Mouse (Mus musculus): ENCODE data around the gene Mdm2. TPM values are rescaled to one million over a fixed set of nuclear protein-coding genes. Genes with fewer than 3 reads are reported as not detected.

The Mdm2 gene
- polyA plus RNA-seq, 1 experiment from 2014 or later = 56.0 TPM

DNA sequence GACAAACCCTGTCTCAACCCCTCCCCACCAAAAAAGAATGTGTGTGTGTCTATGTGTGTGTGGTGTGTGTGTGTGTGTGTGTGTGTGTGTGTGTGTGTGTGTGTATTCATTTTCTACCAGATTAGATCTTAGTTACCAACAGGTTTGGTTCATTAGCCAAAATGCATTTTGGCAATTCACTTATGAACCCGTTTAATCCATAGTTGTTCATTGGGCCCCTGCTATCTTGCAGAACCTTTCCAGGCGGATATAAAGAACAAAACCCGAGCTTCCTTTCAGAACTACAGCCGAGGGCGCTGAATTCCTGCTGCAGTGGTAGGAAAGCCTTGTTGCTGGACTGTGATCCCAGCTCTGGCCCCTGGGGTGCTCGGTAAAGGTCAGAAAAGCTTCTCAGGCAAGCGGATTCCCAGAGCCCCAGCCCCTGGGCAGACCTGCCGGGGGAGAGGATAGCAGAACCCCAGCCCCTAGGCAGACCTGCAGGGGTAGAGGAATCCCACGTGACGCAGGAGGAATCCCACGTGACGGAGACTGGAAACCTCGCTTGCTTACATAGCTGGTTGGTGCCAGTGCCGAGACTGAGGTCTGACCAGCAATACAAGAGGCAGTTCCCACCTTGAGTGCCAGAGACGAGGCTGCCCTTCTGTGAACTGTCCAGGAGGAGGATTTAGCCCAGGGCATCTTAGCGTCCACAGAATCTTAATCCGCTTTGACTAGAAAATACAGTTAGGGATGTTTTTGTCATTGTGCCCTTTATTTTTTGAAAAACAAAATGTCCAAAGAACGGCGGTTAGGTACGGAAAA, 69.0 kb downstream of the Mdm2 start:
- no peak overlapping the region for H3K9ac ChIP-seq (ENCODE audit: low read depth, low read length)
- no peak for DNase-seq (ENCODE audit: low spot score)

DNA sequence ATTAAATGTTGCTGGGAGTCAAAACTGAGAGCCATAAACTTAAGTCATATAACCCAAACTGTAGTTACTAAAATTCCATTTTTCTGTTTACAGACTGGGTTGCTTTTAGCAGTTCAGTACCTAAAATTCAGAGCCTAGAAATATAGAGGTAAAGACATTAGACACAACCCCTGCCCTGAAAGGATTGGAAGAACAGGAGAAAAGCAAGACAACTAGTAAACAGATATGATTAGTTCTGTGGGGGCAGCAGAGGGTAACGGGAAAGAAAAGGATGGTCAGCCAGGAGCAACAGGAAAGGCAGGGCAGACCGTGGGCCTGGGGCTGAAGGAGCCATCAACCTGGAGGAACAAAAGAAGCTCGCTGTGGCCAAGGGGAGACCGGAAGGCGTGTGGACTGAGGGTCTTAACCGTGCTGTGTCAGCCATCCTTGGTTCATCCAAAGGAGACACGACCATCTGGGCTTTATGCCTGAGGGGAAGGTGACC, 69.9 kb downstream of the Mdm2 start:
- Histone ChIP-seq H3K9me3 (ENCODE audit: control insufficient read depth, low read length) (no peaks in the 10 kb centered on the region), H3K4me1 (replicated peaks; ENCODE audit: control insufficient read depth, insufficient read depth, low read length) (peaks cover 11% of the 10 kb centered on the region; the same call in 1 of the 2 replicates), H3K27me3 (replicated peaks; ENCODE audit: control insufficient read depth, insufficient read depth, low read length) (no peaks in the 10 kb centered on the region), H3K36me3 (ENCODE audit: control insufficient read depth, insufficient read depth, low read length) (no peaks in the 10 kb centered on the region), H3K4me3 (ENCODE audit: low read depth, low read length) (no peak overlapping the region), H3K4me2 (no peak overlapping the region), H3K9ac (ENCODE audit: low read depth, low read length) (no peak overlapping the region), H3K27ac (ENCODE audit: low read depth, low read length) (no peak overlapping the region)
- ATAC-seq (replicated peaks; ENCODE audit: low FRiP score) (no peak), DNase-seq (ENCODE audit: low spot score) (no peak)
- 66% methylated on average over 7 of the region's 7 CpGs for WGBS

More for the DNA sequence above, 69.0 kb downstream of the Mdm2 start:
- ATAC-seq (replicated peaks; ENCODE audit: low FRiP score) = peak; percentile 23; the same call in 1 of the 2 replicates
- H3K9me3 ChIP-seq (ENCODE audit: control insufficient read depth, low read length) = no peaks in the 10 kb centered on the region
- H3K4me1 ChIP-seq (replicated peaks; ENCODE audit: control insufficient read depth, insufficient read depth, low read length) = peaks cover 11% of the 10 kb centered on the region; the same call in 1 of the 2 replicates
- no peaks in the 10 kb centered on the region for H3K36me3 ChIP-seq (ENCODE audit: control insufficient read depth, insufficient read depth, low read length)
- WGBS = 64% methylated on average over 20 of the region's 20 CpGs
- H3K4me3 ChIP-seq (ENCODE audit: low read depth, low read length) = no peak overlapping the region
- H3K27ac ChIP-seq (ENCODE audit: low read depth, low read length) = no peak overlapping the region
- H3K27me3 ChIP-seq (replicated peaks; ENCODE audit: control insufficient read depth, insufficient read depth, low read length) = no peaks in the 10 kb centered on the region
- H3K4me2 ChIP-seq = no peak overlapping the region

DNA sequence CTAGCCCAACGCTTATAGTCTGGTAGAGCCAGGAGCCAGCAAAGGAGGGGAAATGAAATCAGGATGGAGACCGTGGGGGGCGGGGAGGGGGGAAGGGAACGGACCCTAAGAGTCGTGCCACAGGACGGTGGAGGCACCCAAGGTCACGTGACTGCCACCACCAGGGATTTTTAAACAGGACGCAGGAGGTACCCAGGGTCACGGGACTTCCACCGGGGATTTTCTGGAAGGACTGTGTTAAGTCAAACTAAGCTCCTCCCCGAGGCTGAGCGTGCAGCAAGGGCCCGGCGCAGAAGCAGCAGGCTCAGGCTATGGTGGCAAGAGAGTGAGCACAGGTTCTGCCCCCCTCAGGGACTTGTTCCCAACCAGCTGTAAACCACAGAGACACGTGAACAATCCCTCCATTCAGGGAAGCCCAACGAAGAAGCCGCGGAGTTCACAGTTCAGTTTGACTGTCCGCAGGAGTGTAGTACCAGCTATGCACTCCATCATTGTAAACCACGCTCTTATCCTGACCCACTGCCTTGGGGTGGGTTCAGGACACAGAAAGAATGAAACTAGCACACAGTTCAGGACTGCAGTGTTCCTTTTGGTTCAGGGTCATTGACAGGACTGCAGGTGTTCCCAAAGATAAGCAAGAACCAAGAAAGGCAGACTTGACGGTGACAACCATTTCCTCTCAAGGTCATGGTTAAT, 70.5 kb downstream of the Mdm2 start:
- H3K27me3 ChIP-seq (replicated peaks; ENCODE audit: control insufficient read depth, insufficient read depth, low read length) = no peaks in the 10 kb centered on the region
- H3K9me3 ChIP-seq (ENCODE audit: control insufficient read depth, low read length) = no peaks in the 10 kb centered on the region
- no peaks in the 10 kb centered on the region for H3K36me3 ChIP-seq (ENCODE audit: control insufficient read depth, insufficient read depth, low read length)
- no peak overlapping the region for H3K4me3 ChIP-seq (ENCODE audit: low read depth, low read length)
- H3K4me1 ChIP-seq (replicated peaks; ENCODE audit: control insufficient read depth, insufficient read depth, low read length) = peaks cover 11% of the 10 kb centered on the region; the same call in 1 of the 2 replicates
- H3K27ac ChIP-seq (ENCODE audit: low read depth, low read length) = no peak overlapping the region
- no peak for DNase-seq (ENCODE audit: low spot score)
- H3K4me2 ChIP-seq = peak overlapping the region; percentile 54
- no peak overlapping the region for H3K9ac ChIP-seq (ENCODE audit: low read depth, low read length)
- peak; percentile 47 for ATAC-seq (replicated peaks; ENCODE audit: low FRiP score)
- 34% methylated on average over 21 of the region's 21 CpGs for WGBS

DNA sequence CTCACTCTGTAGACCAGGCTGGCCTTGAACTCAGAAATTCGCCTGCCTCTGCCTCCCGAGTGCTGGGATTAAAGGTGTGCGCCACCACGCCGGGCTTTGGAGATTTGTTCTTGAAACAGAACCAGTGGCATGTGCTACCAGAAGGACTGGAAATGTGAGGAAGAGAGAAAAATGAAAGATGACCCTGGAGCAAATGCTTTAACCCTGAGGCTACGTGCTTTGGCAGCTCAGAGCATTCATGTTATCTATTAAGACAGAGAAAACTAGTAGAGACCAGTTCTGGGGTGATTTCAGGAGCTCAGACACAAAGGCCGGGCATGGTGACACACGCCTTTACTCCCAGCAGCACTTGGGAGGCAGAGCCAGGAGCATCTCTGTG, 71.3 kb downstream of the Mdm2 start:
- no peak for ATAC-seq (replicated peaks; ENCODE audit: low FRiP score)
- 83% methylated on average over 8 of the region's 8 CpGs for WGBS

More for the DNA sequence above, 71.3 kb downstream of the Mdm2 start:
- Histone ChIP-seq H3K4me3 (ENCODE audit: low read depth, low read length) (no peak overlapping the region), H3K9ac (ENCODE audit: low read depth, low read length) (no peak overlapping the region), H3K4me1 (replicated peaks; ENCODE audit: control insufficient read depth, insufficient read depth, low read length) (peaks cover 11% of the 10 kb centered on the region; the same call in 1 of the 2 replicates), H3K27ac (ENCODE audit: low read depth, low read length) (no peak overlapping the region), H3K4me2 (no peak overlapping the region), H3K9me3 (ENCODE audit: control insufficient read depth, low read length) (no peaks in the 10 kb centered on the region), H3K27me3 (replicated peaks; ENCODE audit: control insufficient read depth, insufficient read depth, low read length) (no peaks in the 10 kb centered on the region), H3K36me3 (ENCODE audit: control insufficient read depth, insufficient read depth, low read length) (no peaks in the 10 kb centered on the region)
- no peak for DNase-seq (ENCODE audit: low spot score)

Other genes starting within 250 kb of the Mdm2 start
- 55.7 and 55.9 TPM in 2 replicates for gene Cpm, start 81.3 kb downstream of the Mdm2 start, polyA plus RNA-seq (2014; fragmentation: Nextera tagmentation; extraction: Ambion mirVana)
- 7.1 and 7.2 TPM in 2 replicates for gene Slc35e3, start 35.6 kb upstream of the Mdm2 start, polyA plus RNA-seq (2014; fragmentation: Nextera tagmentation; extraction: Ambion mirVana)
- 102 and 120 TPM in 2 replicates for gene Nup107, start 81.9 kb upstream of the Mdm2 start, polyA plus RNA-seq (2014; fragmentation: Nextera tagmentation; extraction: Ambion mirVana)
- gene Rap1b, start 135.3 kb upstream of the Mdm2 start, polyA plus RNA-seq (2014; fragmentation: Nextera tagmentation; extraction: Ambion mirVana) = 252 and 292 TPM in 2 replicates